Mouse (Mus musculus): ENCODE results near the gene Tas2r107.
"Not testable (repeated sequence)": the region's sequence is repeated elsewhere in the genome, so short reads cannot be mapped to it uniquely, and the experiment has no call there.

The Tas2r107 gene

GRCm38 (mm10) chr6:131660049-131660448 is at the start of gene Tas2r107:
Gene Tas2r107, minus strand, starts transcription at chr6:131660149.
- no peak for DNase-seq (ENCODE audit: low spot score)

DNA sequence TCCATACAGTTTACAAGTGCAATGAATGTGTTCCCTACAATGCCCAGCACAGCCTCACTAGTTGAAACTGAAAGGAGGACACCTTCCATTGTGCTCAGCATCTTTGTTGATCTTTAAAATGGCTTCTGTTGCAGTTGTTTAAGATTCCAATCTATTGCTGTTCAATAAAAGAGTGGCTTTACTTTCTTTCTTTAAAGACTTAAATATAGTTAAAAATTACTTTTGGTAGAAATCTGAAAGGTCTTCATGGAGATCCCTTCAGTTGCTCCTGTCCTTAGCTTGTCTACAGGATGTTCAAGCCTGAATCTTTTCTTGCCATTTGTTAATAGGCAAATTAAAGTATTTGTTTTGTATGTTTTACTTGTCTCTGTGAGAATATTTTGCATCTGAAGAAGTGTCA is 30.0 kb upstream of the Tas2r107 start, which contains the start of gene Tas2r114:
Tas2r114 (minus strand) TSS at position 101 of the 400 bp plus-strand sequence.
- DNase-seq (ENCODE audit: low spot score) = no peak

GRCm38 (mm10) chr6:131687395-131687794 is 27.4 kb upstream of the Tas2r107 start, which contains the start of gene Tas2r105:
Gene Tas2r105, minus strand, starts transcription at chr6:131687495.
- no peak for DNase-seq (ENCODE audit: low spot score)

- DNase-seq (ENCODE audit: low spot score) = no peak
Observed at GRCm38 (mm10) chr6:131685644-131686043, 25.7 kb upstream of the Tas2r107 start, which contains the start of gene Tas2r104. Gene Tas2r104, minus strand, starts transcription at chr6:131685744.

DNA sequence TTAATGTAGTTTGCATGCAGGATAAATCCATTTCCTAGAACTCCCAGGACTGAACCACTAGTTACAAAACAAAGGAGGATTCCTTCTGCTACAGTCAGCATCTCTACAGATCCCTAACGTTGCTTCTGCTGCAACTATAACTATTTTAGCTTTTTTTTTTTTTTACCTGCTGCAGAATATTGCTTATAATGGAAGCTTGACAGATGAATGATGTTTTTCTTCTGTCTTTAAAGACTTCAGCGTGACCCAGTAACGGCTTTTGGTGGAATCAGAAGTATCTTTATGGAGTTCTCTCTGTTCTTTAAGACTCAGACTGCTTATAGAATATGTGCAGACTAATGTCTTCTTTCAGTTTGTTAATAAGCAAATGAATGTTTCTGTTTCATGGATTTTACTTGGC is 18.8 kb upstream of the Tas2r107 start, which contains the start of gene Tas2r106:
Tas2r106 (minus strand) TSS at position 101 of the 400 bp plus-strand sequence.
- DNase-seq (ENCODE audit: low spot score) = no peak

DNA sequence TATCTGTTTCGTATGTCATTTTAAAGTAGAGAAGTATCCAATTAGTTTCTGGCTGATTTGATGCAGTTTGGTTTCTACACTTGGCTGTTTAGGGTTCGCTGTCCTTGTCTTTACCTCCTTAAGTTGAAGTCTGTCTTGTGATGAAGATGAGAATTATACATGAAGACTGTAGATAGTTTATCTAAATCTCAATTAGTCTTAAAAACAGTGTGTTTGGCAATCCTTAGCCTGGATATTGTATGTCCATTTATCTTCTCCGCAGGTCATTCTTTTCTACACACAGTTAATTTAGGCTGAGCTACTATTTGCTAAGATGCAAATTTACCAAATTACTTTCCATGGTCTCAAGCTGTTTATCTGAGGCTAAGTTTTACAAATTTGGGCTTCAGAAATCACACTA is 29.1 kb downstream of the Tas2r107 start, which contains the start of gene Tas2r130:
Tas2r130 (minus strand) TSS at position 101 of the 400 bp plus-strand sequence.
- no peak for DNase-seq (ENCODE audit: low spot score)

- DNase-seq (ENCODE audit: low spot score) = not testable (repeated sequence)
Observed at GRCm38 (mm10) chr6:131609956-131610355, 50.0 kb downstream of the Tas2r107 start.
